Mouse (Mus musculus) forebrain, embryonic 13.5 days (tissue): ENCODE data around the gene Gm10840. TPM values are rescaled to one million over a fixed set of nuclear protein-coding genes. Genes with fewer than 3 reads are reported as not detected.
"Not testable (repeated sequence)": the region's sequence is repeated elsewhere in the genome, so short reads cannot be mapped to it uniquely, and the experiment has no call there.

ENCODE experiments used
- ATAC-seq: fragments of 200-750 bp; cut with Nextera tagmentation; 2 replicates; pipeline ENCODE4 v1.8.0; 2017
- H3K27ac ChIP-seq: fragments of 300-500 bp; sonication (generic); 2 replicates; pipeline ENCODE4 v1.5.1; 2015; ENCODE audit warnings: inconsistent platforms, mild to moderate bottlenecking, moderate library complexity
- H3K27me3 ChIP-seq: fragments of 300-500 bp; sonication (generic); 2 replicates; pipeline ENCODE4 v1.6.1; 2015; ENCODE audit warnings: mild to moderate bottlenecking, inconsistent platforms
- H3K36me3 ChIP-seq: fragments of 300-500 bp; sonication (generic); 2 replicates; pipeline ENCODE4 v1.6.1; 2015; ENCODE audit warnings: mild to moderate bottlenecking, inconsistent platforms; ENCODE audit not compliant: poor library complexity, severe bottlenecking
- H3K4me1 ChIP-seq: fragments of 300-500 bp; sonication (generic); 2 replicates; pipeline ENCODE4 v1.6.1; 2015; ENCODE audit warnings: inconsistent platforms
- H3K4me2 ChIP-seq: fragments of 300-500 bp; sonication (generic); 2 replicates; pipeline ENCODE4 v1.6.1; 2015; ENCODE audit warnings: inconsistent platforms, mild to moderate bottlenecking, moderate library complexity
- H3K4me3 ChIP-seq: fragments of 300-500 bp; sonication (generic); 2 replicates; pipeline ENCODE4 v1.5.1; 2015; ENCODE audit warnings: mild to moderate bottlenecking, inconsistent platforms
- H3K9ac ChIP-seq: fragments of 300-500 bp; sonication (generic); 2 replicates; pipeline ENCODE4 v1.6.1; 2015; ENCODE audit warnings: mild to moderate bottlenecking, inconsistent platforms
- H3K9me3 ChIP-seq: fragments of 300-500 bp; sonication (generic); replicated peaks from 2 replicates; pipeline ENCODE4 v1.6.1; 2016; ENCODE audit warnings: inconsistent platforms
- WGBS: fragments of 180-500 bp; shearing (Covaris S2); methylation state at CpG from one replicate; pipeline ENCODE4 v1.1.7; 2015; 5-methylcytosine and 5-hydroxymethylcytosine counted together
- polyA plus RNA-seq: library from polyadenylated mRNA; unstranded; fragments of >200 nt; fragmentation: Nextera tagmentation; extraction: Ambion mirVana; gene quantifications from 2 replicates; pipeline ENCODE4 v1.2.1, GENCODE M21; 2015

Gm10840 gene
- polyA plus RNA-seq: not detected in 2 replicates

DNA sequence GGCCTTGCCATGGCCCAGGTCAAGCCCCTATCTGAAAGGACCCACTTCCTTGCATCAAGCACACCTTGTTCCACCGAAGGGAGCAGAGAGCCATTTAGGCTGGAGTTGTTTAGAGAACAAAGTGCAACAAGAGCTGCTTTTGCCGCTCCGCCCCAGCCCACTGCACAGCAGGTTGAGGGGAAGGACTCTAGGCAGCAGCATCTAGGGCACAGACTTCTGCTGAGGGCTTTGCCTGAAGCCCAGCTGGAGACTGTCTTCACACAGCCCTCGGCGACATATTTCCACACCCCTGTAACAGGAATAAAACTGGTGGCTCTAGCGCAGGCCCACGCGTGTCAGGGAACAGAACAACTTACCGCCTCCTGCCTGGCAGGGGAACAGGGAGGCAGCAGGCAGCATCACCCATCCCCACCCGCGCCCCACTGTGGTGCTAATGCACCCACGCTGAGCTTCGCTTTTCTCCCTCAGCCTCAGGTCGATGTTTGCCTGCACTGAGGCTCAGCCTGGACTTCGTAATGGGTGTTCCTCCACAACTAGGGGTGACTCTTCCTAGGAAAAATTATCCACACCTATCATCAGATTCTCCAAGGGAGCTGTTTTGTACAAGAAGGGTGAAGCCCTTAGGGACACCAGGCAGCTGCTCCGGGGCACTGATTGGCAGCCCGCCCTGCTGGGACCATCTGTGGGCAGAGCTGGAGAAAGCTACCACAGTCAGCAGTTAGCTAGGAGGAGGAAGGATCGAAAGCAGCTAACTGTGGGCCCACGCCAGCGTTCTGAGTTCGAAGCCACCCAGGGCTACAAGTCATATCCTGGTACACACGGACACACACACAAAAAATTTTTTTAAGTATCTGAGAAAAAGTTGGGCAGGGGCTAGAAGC lies at the start of gene Gm10840, which contains the start of gene Limd2:
Gene Gm10840, plus strand, starts transcription at position 10 of the 881 bp plus-strand sequence.
Gene Limd2, minus strand, starts transcription at position 20 of the 881 bp plus-strand sequence.
- Histone ChIP-seq H3K4me3 (peak within 1 kb of the TSS; percentile 85), H3K4me1 (peaks cover 35% of the 10 kb centered on the region), H3K9ac (peak within 1 kb of the TSS; percentile 97), H3K9me3 (no peaks in the 10 kb centered on the region), H3K4me2 (peak within 1 kb of the TSS; percentile 97), H3K27me3 (no peaks in the 10 kb centered on the region), H3K36me3 (peaks cover 59% of the 10 kb centered on the region), H3K27ac (peak within 1 kb of the TSS; percentile 99)
- ATAC-seq: peak; percentile 50
- 24% methylated on average over 22 of the region's 22 CpGs for WGBS

DNA sequence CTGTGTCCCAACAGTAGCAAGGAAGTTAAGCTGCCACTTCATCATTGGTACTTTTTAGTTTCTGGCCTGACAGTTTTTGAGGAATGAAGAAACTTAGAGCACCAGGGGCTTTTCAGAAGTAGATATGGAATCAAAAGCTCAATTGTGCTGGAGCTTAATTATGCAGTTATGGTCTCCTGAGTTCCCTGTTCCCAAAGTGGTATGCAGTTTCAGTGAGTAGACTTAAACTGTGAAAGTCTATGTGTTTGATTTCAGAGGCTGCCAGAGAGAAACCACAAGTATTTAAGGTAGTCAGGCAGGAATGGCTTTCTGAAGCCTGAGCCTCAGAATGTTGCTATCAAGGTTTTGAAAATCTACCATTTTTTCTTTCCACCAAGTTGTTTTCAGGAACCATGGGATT lies 49.0 kb upstream of the Gm10840 start:
- Histone ChIP-seq H3K27me3 (no peaks in the 10 kb centered on the region), H3K27ac (no peak overlapping the region), H3K4me2 (no peak overlapping the region), H3K9me3 (no peaks in the 10 kb centered on the region), H3K9ac (no peak overlapping the region), H3K36me3 (peaks cover 40% of the 10 kb centered on the region), H3K4me3 (no peak overlapping the region), H3K4me1 (no peaks in the 10 kb centered on the region)
- ATAC-seq: no peak

DNA sequence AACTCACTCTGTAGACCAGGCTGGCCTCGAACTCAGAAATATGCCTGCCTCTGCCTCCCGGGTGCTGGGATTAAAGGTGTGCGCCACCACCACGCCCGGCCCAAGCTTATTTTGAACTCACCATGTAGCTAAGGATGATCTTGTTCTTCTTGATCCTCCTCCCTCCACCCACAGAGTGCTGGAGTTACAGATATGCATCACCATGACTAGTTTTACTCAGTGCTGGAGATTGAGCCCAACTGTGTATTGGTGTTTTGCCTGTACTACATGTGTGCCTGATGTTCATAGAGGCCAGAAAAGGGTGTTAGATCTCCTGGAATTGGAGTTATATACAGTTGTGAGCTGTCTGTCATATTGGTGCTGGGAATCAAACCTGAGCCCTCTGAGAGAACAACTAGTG lies 38.4 kb upstream of the Gm10840 start:
- no peaks in the 10 kb centered on the region for H3K4me1 ChIP-seq
- H3K36me3 ChIP-seq: peaks cover 81% of the 10 kb centered on the region
- H3K4me2 ChIP-seq: no peak overlapping the region
- no peak for ATAC-seq
- H3K9me3 ChIP-seq: no peaks in the 10 kb centered on the region
- 95% methylated on average over 5 of the region's 5 CpGs for WGBS
- no peak overlapping the region for H3K27ac ChIP-seq
- no peak overlapping the region for H3K9ac ChIP-seq
- H3K27me3 ChIP-seq: no peaks in the 10 kb centered on the region
- no peak overlapping the region for H3K4me3 ChIP-seq

DNA sequence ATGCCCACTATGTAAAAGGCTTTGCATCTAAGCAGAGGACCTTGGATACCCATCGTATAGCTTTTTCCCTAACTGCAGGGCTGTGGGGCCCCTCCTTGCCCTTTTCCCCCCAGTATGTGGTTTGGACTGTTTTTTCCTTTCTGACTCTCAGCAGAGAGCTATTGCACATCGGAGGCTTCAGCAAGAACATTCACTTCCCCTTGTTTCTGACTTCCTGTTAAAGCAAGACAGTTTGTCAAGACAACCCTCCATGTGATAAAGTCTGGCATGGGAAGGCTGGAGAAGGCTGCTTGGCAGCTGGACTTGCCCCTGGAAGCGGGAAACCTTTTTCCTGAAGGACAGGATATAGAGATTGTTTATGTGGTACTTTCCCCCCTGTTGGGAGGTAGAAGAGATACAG lies 37.9 kb upstream of the Gm10840 start:
- ATAC-seq: no peak
- H3K27ac ChIP-seq: no peak overlapping the region
- WGBS: 92% methylated on average over 3 of the region's 3 CpGs
- no peaks in the 10 kb centered on the region for H3K4me1 ChIP-seq
- H3K9ac ChIP-seq: no peak overlapping the region
- H3K36me3 ChIP-seq: peaks cover 76% of the 10 kb centered on the region
- H3K4me2 ChIP-seq: no peak overlapping the region
- H3K4me3 ChIP-seq: no peak overlapping the region
- no peaks in the 10 kb centered on the region for H3K27me3 ChIP-seq
- H3K9me3 ChIP-seq: no peaks in the 10 kb centered on the region

DNA sequence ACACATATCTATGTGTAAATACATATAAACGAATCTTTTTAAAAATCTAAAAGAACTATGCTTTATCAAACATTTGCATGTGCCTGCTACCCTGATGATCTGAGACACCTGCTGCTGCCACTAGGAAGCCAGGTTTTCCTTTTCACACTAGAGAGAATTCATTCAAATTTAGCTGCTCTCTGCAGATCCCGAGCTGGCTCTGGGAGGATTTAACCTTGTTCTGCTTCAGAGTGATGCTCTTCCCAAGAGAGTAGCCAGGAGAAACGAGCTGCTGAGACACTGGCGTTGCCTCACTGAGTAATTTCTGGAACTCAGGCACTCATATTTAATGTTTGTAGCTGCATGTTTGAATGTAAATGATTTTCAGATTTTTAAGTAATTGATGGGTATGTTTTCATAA lies 35.9 kb upstream of the Gm10840 start:
- H3K9ac ChIP-seq: no peak overlapping the region
- no peaks in the 10 kb centered on the region for H3K9me3 ChIP-seq
- no peaks in the 10 kb centered on the region for H3K27me3 ChIP-seq
- H3K36me3 ChIP-seq: peaks cover 73% of the 10 kb centered on the region
- no peak overlapping the region for H3K4me3 ChIP-seq
- 81% methylated on average over 4 of the region's 4 CpGs for WGBS
- no peak overlapping the region for H3K27ac ChIP-seq
- ATAC-seq: no peak
- no peak overlapping the region for H3K4me2 ChIP-seq
- H3K4me1 ChIP-seq: no peaks in the 10 kb centered on the region

DNA sequence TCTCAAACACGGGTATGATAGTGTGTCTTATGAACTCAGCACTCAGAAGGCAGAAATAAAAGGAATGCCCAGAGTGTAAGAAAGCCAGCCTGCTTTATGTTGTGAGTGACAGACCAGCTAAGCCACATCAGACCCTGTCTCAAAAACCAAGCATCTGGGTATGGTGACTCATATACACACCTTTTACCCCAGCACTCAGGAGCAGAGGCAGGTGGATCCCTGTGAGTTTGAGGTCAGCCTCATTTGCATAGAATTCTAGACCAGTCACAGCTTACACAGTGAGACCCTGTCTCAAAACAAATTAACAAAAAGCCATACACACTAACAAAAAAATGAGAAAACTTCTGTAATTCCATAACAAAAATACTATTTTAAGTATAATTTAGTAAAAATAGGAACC lies 34.8 kb upstream of the Gm10840 start:
- Histone ChIP-seq H3K9ac (no peak overlapping the region), H3K4me3 (no peak overlapping the region), H3K27ac (no peak overlapping the region), H3K4me2 (no peak overlapping the region), H3K27me3 (no peaks in the 10 kb centered on the region), H3K36me3 (peaks cover 72% of the 10 kb centered on the region), H3K4me1 (no peaks in the 10 kb centered on the region), H3K9me3 (no peaks in the 10 kb centered on the region)
- whole genome bisulfite sequencing: 79% methylated on average over 1 of the region's 1 CpGs
- ATAC-seq: no peak

DNA sequence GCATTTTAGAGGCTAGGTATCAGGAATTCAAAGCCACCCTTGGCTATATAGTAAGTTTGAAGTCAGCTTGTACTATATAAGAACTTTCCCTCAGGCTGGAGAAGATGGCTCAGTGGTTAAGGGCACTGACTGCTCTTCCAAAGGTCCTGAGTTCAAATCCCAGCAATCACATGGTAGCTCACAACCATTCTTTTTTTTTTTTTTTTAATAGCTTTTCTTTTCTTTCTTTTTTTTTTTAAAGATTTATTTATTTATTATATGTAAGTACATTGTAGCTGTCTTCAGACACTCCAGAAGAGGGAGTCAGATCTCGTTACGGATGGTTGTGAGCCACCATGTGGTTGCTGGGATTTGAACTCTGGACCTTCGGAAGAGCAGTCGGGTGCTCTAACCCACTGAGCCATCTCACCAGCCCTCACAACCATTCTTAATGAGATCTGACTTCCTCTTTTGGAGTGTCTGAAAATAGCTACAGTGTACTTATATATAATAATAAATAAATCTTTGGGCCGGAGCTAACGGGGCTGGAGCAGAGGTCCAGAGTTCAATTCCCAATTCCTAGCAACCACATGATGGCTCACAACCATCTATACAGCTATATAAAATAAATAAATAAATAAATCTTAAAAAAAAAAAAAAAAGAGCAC lies 33.8 kb upstream of the Gm10840 start:
- not testable (repeated sequence) for H3K27ac ChIP-seq, H3K27me3 ChIP-seq, H3K9ac ChIP-seq, H3K4me1 ChIP-seq, H3K4me3 ChIP-seq, H3K4me2 ChIP-seq, H3K9me3 ChIP-seq, ATAC-seq
- H3K36me3 ChIP-seq: peaks cover 66% of the 10 kb centered on the region
- 96% methylated on average over 6 of the region's 6 CpGs for WGBS

DNA sequence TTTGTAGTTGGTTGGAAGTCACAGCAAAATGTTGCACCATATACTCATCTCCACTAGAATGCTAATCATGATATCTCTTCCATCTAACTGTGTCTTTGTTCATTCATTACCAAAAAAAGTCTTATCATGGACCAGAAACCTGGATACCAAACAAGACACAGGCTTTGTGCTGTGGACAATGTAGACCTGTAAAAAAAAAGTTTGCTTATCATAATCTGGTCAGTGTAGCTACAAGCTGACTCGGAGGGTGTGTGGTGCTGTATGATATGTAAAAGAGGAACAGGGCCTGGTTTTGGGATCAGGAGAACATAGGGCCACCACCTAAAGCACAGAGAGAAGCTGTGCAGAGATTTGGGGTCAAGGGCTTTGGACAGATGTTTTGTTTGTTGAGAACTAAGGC lies 31.2 kb upstream of the Gm10840 start:
- no peaks in the 10 kb centered on the region for H3K27me3 ChIP-seq
- H3K4me3 ChIP-seq: no peak overlapping the region
- peaks cover 45% of the 10 kb centered on the region for H3K36me3 ChIP-seq
- H3K9ac ChIP-seq: no peak overlapping the region
- ATAC-seq: no peak
- no peaks in the 10 kb centered on the region for H3K9me3 ChIP-seq
- H3K4me2 ChIP-seq: no peak overlapping the region
- WGBS: 88% methylated on average over 1 of the region's 1 CpGs
- H3K4me1 ChIP-seq: no peaks in the 10 kb centered on the region
- H3K27ac ChIP-seq: no peak overlapping the region

DNA sequence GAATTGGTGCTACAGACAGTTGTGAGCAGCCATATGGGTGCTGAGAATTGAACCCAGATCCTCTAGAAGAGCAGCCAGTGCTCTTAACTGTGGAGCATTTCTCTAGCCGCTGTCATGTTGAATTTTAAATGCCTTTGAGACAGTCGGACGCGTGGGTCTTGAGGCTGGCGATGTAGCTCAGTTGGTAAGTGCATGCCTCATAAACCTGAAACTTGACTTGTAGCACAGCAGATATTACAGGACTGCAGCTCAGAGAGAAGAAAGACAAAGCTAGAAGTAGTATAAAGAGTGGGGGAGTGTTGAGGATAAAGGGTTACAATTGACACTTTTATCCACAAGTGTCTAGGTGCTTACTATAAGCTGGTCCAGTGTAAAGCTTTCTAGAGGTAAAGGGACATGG lies 28.1 kb upstream of the Gm10840 start:
- WGBS: 95% methylated on average over 5 of the region's 5 CpGs
- no peak overlapping the region for H3K4me2 ChIP-seq
- H3K4me1 ChIP-seq: 0 out of 2 replicates have a peak, but pooled peaks cover 4% of the 10 kb centered on the region
- H3K9me3 ChIP-seq: no peaks in the 10 kb centered on the region
- H3K27me3 ChIP-seq: no peaks in the 10 kb centered on the region
- H3K4me3 ChIP-seq: no peak overlapping the region
- H3K27ac ChIP-seq: no peak overlapping the region
- no peak overlapping the region for H3K9ac ChIP-seq
- peaks cover 43% of the 10 kb centered on the region for H3K36me3 ChIP-seq
- ATAC-seq: no peak

DNA sequence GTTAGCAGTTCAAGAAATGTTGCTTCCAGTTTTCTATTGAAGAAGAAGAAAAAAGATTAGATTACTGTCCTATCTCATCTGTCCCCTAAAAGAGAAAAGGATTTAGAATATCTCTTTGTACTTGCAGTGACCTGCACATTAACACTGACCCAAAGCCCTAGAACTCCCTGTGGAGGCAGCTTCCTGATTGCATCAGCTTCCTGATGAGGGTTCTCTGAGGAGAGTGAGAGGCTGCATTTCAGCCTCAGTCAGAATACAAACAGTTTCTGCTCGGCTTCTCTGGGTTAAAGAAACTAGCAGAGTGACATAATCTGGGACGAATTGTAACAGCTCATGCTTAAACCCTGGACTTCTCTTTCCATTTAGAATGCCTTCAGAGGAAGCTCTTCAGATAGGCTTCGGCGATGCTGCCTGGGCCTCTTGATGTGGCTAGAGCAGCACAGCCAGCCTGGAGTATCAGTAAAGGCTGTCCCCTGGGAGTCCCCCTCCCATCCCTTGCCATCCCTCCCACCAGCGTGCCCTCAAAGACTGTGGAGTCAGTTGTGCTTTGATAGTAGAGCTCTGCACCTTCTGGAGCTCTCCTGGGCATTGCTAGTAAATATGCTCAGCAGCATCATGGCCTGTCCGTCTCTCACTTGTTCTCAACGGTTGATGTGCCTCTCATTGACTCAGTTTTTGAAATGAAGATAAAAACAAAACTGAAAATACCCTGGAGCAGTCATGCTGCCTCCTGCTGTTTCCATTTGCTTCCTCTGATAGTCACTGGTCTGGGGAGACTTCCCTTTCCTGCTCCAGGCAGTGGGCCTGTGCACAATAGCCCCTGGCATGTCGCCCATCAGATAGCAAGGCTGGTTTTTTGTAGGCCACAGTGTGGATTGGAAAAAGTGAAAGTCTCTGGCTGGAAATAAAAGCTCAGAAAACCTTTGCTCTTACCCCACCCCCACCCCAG lies 25.8 kb upstream of the Gm10840 start:
- peaks cover 27% of the 10 kb centered on the region for H3K36me3 ChIP-seq
- no peak for ATAC-seq
- no peak overlapping the region for H3K4me3 ChIP-seq
- WGBS: 45% methylated on average over 8 of the region's 8 CpGs
- H3K27me3 ChIP-seq: no peaks in the 10 kb centered on the region
- no peaks in the 10 kb centered on the region for H3K9me3 ChIP-seq
- 0 out of 2 replicates have a peak, but pooled peaks cover 4% of the 10 kb centered on the region for H3K4me1 ChIP-seq
- H3K4me2 ChIP-seq: 0 out of 2 replicates have a peak overlapping the region, but pooled peaks have one; percentile 2
- peak overlapping the region; percentile 19; the same call in 1 of the 2 replicates for H3K9ac ChIP-seq
- peak overlapping the region; percentile 70 for H3K27ac ChIP-seq

DNA sequence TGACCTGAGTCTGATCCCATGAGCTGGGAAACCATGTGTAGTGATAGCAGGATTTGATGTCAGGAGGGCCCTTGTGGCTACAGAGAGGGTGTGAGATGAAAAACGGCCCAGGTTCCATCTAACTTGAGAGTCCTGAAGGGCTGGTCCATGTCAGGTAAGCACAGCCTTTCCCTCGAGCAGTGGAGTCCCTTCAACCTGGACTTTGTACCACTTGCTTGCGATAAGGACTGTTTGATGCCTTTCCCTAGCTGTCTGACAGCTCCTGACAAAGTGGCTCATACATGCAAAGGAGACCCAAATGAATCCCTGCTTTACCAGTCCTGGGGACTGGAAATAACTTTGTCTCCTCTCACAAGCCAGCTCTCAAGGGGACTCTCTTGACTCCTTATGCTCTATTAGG lies 9.4 kb upstream of the Gm10840 start:
- WGBS: 93% methylated on average over 3 of the region's 3 CpGs
- H3K9me3 ChIP-seq: no peaks in the 10 kb centered on the region
- peaks cover 91% of the 10 kb centered on the region for H3K36me3 ChIP-seq
- no peak overlapping the region for H3K27ac ChIP-seq
- H3K4me3 ChIP-seq: no peak overlapping the region
- H3K9ac ChIP-seq: no peak overlapping the region
- no peak for ATAC-seq
- H3K4me1 ChIP-seq: peaks cover 3% of the 10 kb centered on the region; the same call in 1 of the 2 replicates
- no peaks in the 10 kb centered on the region for H3K27me3 ChIP-seq
- no peak overlapping the region for H3K4me2 ChIP-seq
